Mouse (Mus musculus) embryonic fibroblast, embryonic 13.5 days (primary cell): ENCODE results near the gene Nav3.

ENCODE experiments used
- CTCF ChIP-seq: IDR thresholded peaks from 2 replicates; pipeline ENCODE4 v1.5.1; 2011; ENCODE audit warnings: mild to moderate bottlenecking, control low read depth, low read length, moderate library complexity, borderline replicate concordance; ENCODE audit not compliant: insufficient read depth
- POLR2A ChIP-seq: IDR thresholded peaks from 2 replicates; pipeline ENCODE4 v1.6.1; 2011; ENCODE audit warnings: low read depth, mild to moderate bottlenecking, control low read depth, low read length, moderate library complexity

DNA sequence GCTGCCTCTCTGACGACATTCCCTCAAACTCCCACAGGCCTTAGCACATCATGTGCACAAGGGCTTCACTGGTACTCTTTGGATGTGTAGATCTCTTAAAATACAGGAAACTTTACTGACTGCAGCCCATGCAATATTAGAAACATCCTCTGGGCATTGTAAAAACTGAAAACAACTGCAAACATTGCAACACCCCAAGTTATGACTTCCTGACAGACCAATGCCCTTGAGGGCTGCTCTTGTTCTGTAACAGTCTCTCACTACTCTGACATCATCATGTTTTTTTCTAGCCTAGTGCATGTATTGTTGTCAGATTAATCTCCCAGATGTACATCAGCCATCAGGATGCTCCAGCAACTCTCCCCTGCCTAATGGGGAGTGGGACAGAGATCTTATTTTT is 296.5 kb downstream of the Nav3 start:
- TF ChIP-seq POLR2A (no peak), CTCF (no peak)
